Mouse (Mus musculus) stomach, postnatal 0 days (tissue): ENCODE measurements around the gene Nt5e. TPM values are rescaled to one million over a fixed set of nuclear protein-coding genes. Genes with fewer than 3 reads are reported as not detected.
A peak's percentile ranks its signal among the peaks of the same experiment; 100 is the strongest.
"Not testable (repeated sequence)": the region's sequence is repeated elsewhere in the genome, so short reads cannot be mapped to it uniquely, and the experiment has no call there.

Source experiments
- ATAC-seq: fragments of 200-750 bp; cut with Nextera tagmentation; 2 replicates; pipeline ENCODE4 v1.8.0; 2017; ENCODE audit not compliant: low FRiP score, low TSS enrichment
- DNase-seq: peaks from one replicate; pipeline ENCODE4 v3.0.0-alpha.2; 2016; ENCODE audit warnings: low spot score
- H3K27ac ChIP-seq: fragments of 300-500 bp; sonication (generic); replicated peaks from 2 replicates; pipeline ENCODE4 v1.5.1; 2014; ENCODE audit warnings: mild to moderate bottlenecking, control low read depth
- H3K27me3 ChIP-seq: fragments of 300-500 bp; sonication (generic); 2 replicates; pipeline ENCODE4 v1.6.1; 2014; ENCODE audit warnings: low read length; ENCODE audit not compliant: control insufficient read depth, insufficient read depth
- H3K36me3 ChIP-seq: fragments of 300-500 bp; sonication (generic); 2 replicates; pipeline ENCODE4 v1.6.1; 2014; ENCODE audit warnings: low read length, mixed read lengths; ENCODE audit not compliant: control insufficient read depth, insufficient read depth
- H3K4me1 ChIP-seq: fragments of 300-500 bp; sonication (generic); replicated peaks from 2 replicates; pipeline ENCODE4 v1.6.1; 2014; ENCODE audit warnings: antibody characterized with exemption; ENCODE audit not compliant: control insufficient read depth, insufficient read depth
- H3K4me2 ChIP-seq: fragments of 300-500 bp; sonication (generic); replicated peaks from 2 replicates; pipeline ENCODE4 v1.6.1; 2014; ENCODE audit warnings: low read depth, mild to moderate bottlenecking, control low read depth, moderate library complexity
- H3K4me3 ChIP-seq: fragments of 300-500 bp; sonication (generic); 2 replicates; pipeline ENCODE4 v1.5.1; 2014; ENCODE audit warnings: low read depth, low read length, control low read depth
- H3K9ac ChIP-seq: fragments of 300-500 bp; sonication (generic); 2 replicates; pipeline ENCODE4 v1.6.1; 2014; ENCODE audit warnings: mild to moderate bottlenecking, low read length, control low read depth, mixed read lengths
- H3K9me3 ChIP-seq: fragments of 300-500 bp; sonication (generic); 2 replicates; pipeline ENCODE4 v1.6.1; 2016; ENCODE audit warnings: low read length; ENCODE audit not compliant: control insufficient read depth
- CTCF ChIP-seq: IDR thresholded peaks from 2 replicates; pipeline ENCODE4 v1.5.1; 2016; ENCODE audit warnings: antibody characterized with exemption, low read depth, mild to moderate bottlenecking, moderate library complexity
- EP300 ChIP-seq: optimal IDR thresholded peaks from 2 replicates; pipeline ENCODE3; 2016; ENCODE audit warnings: antibody characterized with exemption
- WGBS: fragments of 180-500 bp; shearing (Covaris S2); extraction: QIAGEN DNeasy Blood & Tissue Kit; methylation state at CpG from one replicate; pipeline ENCODE4 v1.1.7; 2014; 5-methylcytosine and 5-hydroxymethylcytosine counted together
- polyA plus RNA-seq: library from polyadenylated mRNA; unstranded; fragments of >200 nt; fragmentation: Nextera tagmentation; extraction: Ambion mirVana; gene quantifications from 2 replicates; pipeline ENCODE4 v1.2.1, GENCODE M21; 2015

Gene Nt5e
- polyA plus RNA-seq, 1 experiment from 2014 or later: 52.7 TPM

GRCm38 (mm10) chr9:88295798-88296197 lies 31.2 kb upstream of the Nt5e start:
- Histone ChIP-seq H3K4me3 (no peak overlapping the region), H3K27me3 (no peaks in the 10 kb centered on the region), H3K27ac (no peak overlapping the region), H3K9ac (no peak overlapping the region), H3K36me3 (no peaks in the 10 kb centered on the region), H3K4me2 (no peak overlapping the region), H3K4me1 (no peaks in the 10 kb centered on the region), H3K9me3 (no peaks in the 10 kb centered on the region)
- DNase-seq (no peak), ATAC-seq (no peak)
- TF ChIP-seq CTCF: no peak
- no peak for TF ChIP-seq EP300
- 56% methylated on average over 4 of the region's 4 CpGs for WGBS

- Histone ChIP-seq H3K27me3 (no peaks in the 10 kb centered on the region), H3K4me2 (no peak overlapping the region), H3K4me3 (no peak overlapping the region), H3K27ac (no peak overlapping the region), H3K9ac (no peak overlapping the region), H3K36me3 (no peaks in the 10 kb centered on the region), H3K9me3 (no peaks in the 10 kb centered on the region), H3K4me1 (no peaks in the 10 kb centered on the region)
- DNase-seq (no peak), ATAC-seq (peak; percentile 48)
- 55% methylated on average over 5 of the region's 5 CpGs for WGBS
- TF ChIP-seq EP300: no peak
- no peak for TF ChIP-seq CTCF
These were observed 30.7 kb upstream of the Nt5e start for GRCm38 (mm10) chr9:88296321-88296720.

- 81% methylated on average over 3 of the region's 3 CpGs for WGBS
- ATAC-seq, H3K4me3 ChIP-seq, H3K9ac ChIP-seq, DNase-seq, H3K36me3 ChIP-seq, H3K27ac ChIP-seq, H3K4me1 ChIP-seq, H3K27me3 ChIP-seq, H3K9me3 ChIP-seq, H3K4me2 ChIP-seq: not testable (repeated sequence)
These were observed 29.8 kb upstream of the Nt5e start for GRCm38 (mm10) chr9:88297244-88297643.

- Histone ChIP-seq H3K4me2 (no peak overlapping the region), H3K27me3 (no peaks in the 10 kb centered on the region), H3K9me3 (no peaks in the 10 kb centered on the region), H3K4me3 (no peak overlapping the region), H3K9ac (no peak overlapping the region), H3K4me1 (no peaks in the 10 kb centered on the region), H3K27ac (no peak overlapping the region), H3K36me3 (no peaks in the 10 kb centered on the region)
- no peak for TF ChIP-seq CTCF
- TF ChIP-seq EP300: no peak
- DNase-seq (no peak), ATAC-seq (no peak)
- WGBS: 70% methylated on average over 8 of the region's 8 CpGs
These were observed 28.9 kb upstream of the Nt5e start for GRCm38 (mm10) chr9:88297871-88298658.

- no peak for ATAC-seq
- no peak for TF ChIP-seq EP300
- no peak for TF ChIP-seq CTCF
- Histone ChIP-seq H3K27me3 (no peaks in the 10 kb centered on the region), H3K9ac (no peak overlapping the region), H3K4me2 (no peak overlapping the region), H3K4me1 (no peaks in the 10 kb centered on the region), H3K9me3 (no peaks in the 10 kb centered on the region), H3K4me3 (no peak overlapping the region), H3K36me3 (no peaks in the 10 kb centered on the region), H3K27ac (no peak overlapping the region)
- WGBS: 81% methylated on average over 2 of the region's 2 CpGs
- DNase-seq: no peak
These were observed 19.9 kb upstream of the Nt5e start for GRCm38 (mm10) chr9:88307019-88307618.

GRCm38 (mm10) chr9:88309127-88309526 lies 17.9 kb upstream of the Nt5e start:
- Histone ChIP-seq H3K9me3 (no peaks in the 10 kb centered on the region), H3K4me1 (no peaks in the 10 kb centered on the region), H3K4me2 (no peak overlapping the region), H3K27ac (no peak overlapping the region), H3K9ac (no peak overlapping the region), H3K36me3 (no peaks in the 10 kb centered on the region), H3K4me3 (no peak overlapping the region), H3K27me3 (no peaks in the 10 kb centered on the region)
- ATAC-seq (no peak), DNase-seq (no peak)
- TF ChIP-seq EP300 (no peak), CTCF (no peak)
- WGBS: 50% methylated on average over 1 of the region's 1 CpGs
